Comparison of ENCODE assay signal across 27 mouse cellular contexts in the genomic region with DNA sequence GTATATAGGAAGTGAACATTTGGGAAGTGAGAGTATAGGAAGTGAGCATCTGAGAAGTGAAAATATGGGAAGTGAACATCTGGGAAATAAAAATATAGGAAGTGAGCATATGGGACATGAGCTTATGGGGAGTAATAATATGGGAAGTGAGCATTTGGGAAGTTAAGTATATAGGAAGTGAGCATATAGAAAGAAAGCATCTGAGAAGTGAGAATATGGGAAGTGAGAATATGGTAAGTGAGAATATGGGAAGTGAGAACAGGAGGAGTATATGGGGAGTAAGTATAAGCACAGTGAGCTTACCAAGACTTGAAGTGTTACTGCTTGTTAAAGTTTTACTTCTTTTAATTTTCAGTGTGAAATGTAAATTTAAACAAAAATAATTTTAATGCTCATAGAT.
DNase-seq lines count a peak whose midpoint lies in the region; ATAC-seq lines count a peak whose summit lies in the region.
"Had no signal": no experiment of that assay in that cellular context is flagged by ENCODE, and none has a peak within 500 bp of the region (broad histone marks: within the 10 kb centered on the region; RNA-seq: fewer than 3 reads in every experiment).

No protein-coding gene starts in this region.

- DNase-seq in A20 (ENCODE audit: low read depth, low spot score) (peak; percentile 24), liver (no peak)
- DNase-seq in lung, postnatal 4 days: no peak
- DNase-seq: adrenal gland, adult 8-10 months; adrenal gland, postnatal 25 days; cerebellum, adult 11-12 months; cerebellum, adult 8-10 months; cerebellum, postnatal 10 days; cerebellum, postnatal 36 days; forebrain, postnatal 0 days; gastrocnemius, adult 2 months; gastrocnemius, postnatal 14 days; heart, adult 18-20 months; heart, postnatal 10 days; heart, postnatal 4 days had no signal

- peak; percentile 36; the same call in 1 of the 2 replicates for ATAC-seq in common myeloid progenitor, adult 5-6 weeks (replicated peaks; ENCODE audit: low read depth, poor library complexity, severe bottlenecking)
- ATAC-seq in megakaryocyte progenitor cell, adult 5-6 weeks (replicated peaks; ENCODE audit: poor library complexity): peak; percentile 64
- ATAC-seq in forebrain, embryonic 12.5 days (ENCODE audit: low FRiP score): no peak
- ATAC-seq: activated CD4-positive, CD25-positive, alpha-beta regulatory T cell, adult 4 months; CD4-positive, CD25-positive, alpha-beta regulatory T cell, adult 4 months; forebrain, embryonic 14.5 days; forebrain, postnatal 0 days; hindbrain, postnatal 0 days; inflammation-experienced regulatory T-cells, adult 6 months had no signal

- no peak overlapping the region for H3K4me3 ChIP-seq in forebrain, embryonic 12.5 days (replicated peaks)
- H3K4me3 ChIP-seq: forebrain, embryonic 10.5 days; gastrocnemius, adult 2 months; heart, embryonic 12.5 days; heart, embryonic 15.5 days had no signal

- H3K27me3 ChIP-seq in forebrain, embryonic 12.5 days: no peaks in the 10 kb centered on the region
- H3K27me3 ChIP-seq: heart, embryonic 12.5 days; heart, embryonic 15.5 days had no signal

- H3K9me3 ChIP-seq in forebrain, embryonic 12.5 days: no peaks in the 10 kb centered on the region; the same call in 1 of the 2 replicates
- H3K9me3 ChIP-seq: heart, embryonic 15.5 days had no signal

- H3K9ac ChIP-seq in forebrain, embryonic 12.5 days: no peak overlapping the region
- H3K9ac ChIP-seq: forebrain, postnatal 0 days; heart, embryonic 12.5 days; heart, embryonic 15.5 days; hindbrain, embryonic 14.5 days had no signal

- no peak overlapping the region for H3K4me2 ChIP-seq in forebrain, embryonic 12.5 days
- H3K4me2 ChIP-seq: heart, embryonic 12.5 days; heart, embryonic 15.5 days; hindbrain, embryonic 14.5 days had no signal

- no peak overlapping the region for H3K27ac ChIP-seq in forebrain, embryonic 12.5 days
- H3K27ac ChIP-seq: forebrain, embryonic 10.5 days; gastrocnemius, adult 2 months; heart, embryonic 15.5 days; hindbrain, embryonic 14.5 days; hindbrain, postnatal 0 days had no signal

- no peaks in the 10 kb centered on the region for H3K4me1 ChIP-seq in forebrain, embryonic 12.5 days
- H3K4me1 ChIP-seq: forebrain, embryonic 10.5 days; heart, embryonic 12.5 days; heart, embryonic 15.5 days had no signal

- no peaks in the 10 kb centered on the region for H3K36me3 ChIP-seq in forebrain, embryonic 12.5 days (replicated peaks)
- H3K36me3 ChIP-seq: forebrain, embryonic 10.5 days; heart, embryonic 12.5 days; heart, embryonic 15.5 days had no signal
